Mouse (Mus musculus) R1 (cell line): ENCODE results near the gene Abcb6.
A peak's percentile ranks its signal among the peaks of the same experiment; 100 is the strongest.

Experiments used
- DNase-seq: peaks from one replicate; pipeline ENCODE4 v3.0.0-alpha.2; 2018; ENCODE audit warnings: low read depth, low spot score

Gene Abcb6

DNA sequence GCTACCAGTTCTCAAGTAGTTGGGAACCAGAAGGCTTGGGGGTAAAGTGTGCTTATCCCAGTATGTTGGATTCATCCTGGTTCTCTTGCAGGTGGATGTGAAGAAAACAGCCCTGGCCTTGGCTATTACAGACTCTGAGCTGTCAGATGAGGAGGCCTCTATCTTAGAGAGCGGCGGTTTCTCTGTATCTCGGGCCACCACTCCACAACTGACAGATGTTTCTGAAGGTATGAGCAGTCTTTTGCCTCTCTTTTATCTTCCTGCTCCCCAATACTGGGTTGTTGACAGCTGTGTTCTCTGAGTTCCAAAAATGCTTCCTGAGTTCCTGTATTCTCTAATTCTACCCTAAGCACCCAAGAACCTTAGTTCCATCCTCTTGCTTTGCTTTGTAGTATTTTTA, 34.6 kb downstream of the Abcb6 start:
- no peak for DNase-seq

GRCm38 (mm10) chr1:75142301-75143261, 37.6 kb downstream of the Abcb6 start, which contains the start of the genes Cnppd1 and Retreg2:
Gene Cnppd1 (minus strand): TSS chr1:75142711.
Gene Retreg2 (plus strand): TSS chr1:75142778.
- peak; percentile 93 for DNase-seq

DNA sequence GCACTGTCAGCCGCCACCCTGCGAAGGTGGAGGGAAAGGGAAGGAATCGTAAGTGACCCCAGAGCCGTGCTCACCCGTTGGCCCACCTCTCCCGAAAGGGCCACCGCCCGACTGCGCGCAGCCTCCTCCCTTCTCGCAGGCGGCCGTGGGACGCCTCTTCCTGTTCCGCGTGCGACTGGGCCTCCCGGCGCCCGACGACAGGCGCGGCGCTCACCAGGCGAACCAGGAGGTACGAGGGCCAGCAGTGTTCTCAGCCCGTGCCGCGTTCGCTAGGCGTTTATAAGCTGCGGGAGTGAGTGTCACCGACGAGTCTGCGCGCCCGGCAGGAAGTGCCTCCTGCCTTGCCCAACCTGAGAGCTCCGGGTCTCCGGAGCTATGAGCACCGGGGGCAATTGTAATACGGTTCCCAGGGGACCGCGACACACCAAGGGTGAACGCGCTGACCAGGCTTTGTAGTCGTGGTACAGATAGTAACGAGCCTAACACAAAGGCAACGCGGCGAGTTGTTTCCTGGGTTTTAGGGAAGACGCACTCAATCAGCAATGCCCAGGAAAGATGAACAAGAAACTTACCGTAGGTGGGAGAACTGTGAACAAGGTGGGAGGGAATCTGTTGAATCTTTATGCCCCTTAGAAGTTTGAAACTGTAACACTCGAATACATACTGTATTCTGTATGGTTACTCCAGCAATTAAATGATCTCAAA, 38.6 kb downstream of the Abcb6 start:
- peak; percentile 50 for DNase-seq

GRCm38 (mm10) chr1:75140601-75141190, 39.5 kb downstream of the Abcb6 start:
- no peak for DNase-seq

DNA sequence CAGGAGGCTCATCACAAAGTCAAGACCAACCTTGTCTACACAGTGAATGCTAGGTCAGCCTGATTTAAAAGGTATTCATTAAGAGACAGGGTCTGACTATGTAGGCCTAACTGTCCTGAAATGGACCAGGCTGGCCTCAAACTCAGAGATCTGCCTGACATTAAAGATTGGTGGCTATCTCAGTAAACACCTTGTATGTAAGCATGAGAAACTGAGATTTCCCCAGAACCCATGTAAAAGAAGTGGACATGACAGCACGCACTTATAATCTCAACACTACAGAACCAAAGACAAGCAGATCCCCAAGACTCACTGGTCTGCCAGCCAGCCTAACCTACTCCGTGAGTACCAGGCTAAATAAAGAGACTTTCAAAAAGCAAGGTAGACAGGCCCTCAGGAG, 41.7 kb downstream of the Abcb6 start:
- no peak for DNase-seq

GRCm38 (mm10) chr1:75136730-75137129, 43.5 kb downstream of the Abcb6 start:
- no peak for DNase-seq

GRCm38 (mm10) chr1:75136293-75136692, 43.9 kb downstream of the Abcb6 start:
- DNase-seq = no peak

GRCm38 (mm10) chr1:75133421-75134207, 46.6 kb downstream of the Abcb6 start, which contains the start of gene Slc23a3:
Gene Slc23a3 (minus strand): TSS chr1:75133890.
- DNase-seq = no peak

DNA sequence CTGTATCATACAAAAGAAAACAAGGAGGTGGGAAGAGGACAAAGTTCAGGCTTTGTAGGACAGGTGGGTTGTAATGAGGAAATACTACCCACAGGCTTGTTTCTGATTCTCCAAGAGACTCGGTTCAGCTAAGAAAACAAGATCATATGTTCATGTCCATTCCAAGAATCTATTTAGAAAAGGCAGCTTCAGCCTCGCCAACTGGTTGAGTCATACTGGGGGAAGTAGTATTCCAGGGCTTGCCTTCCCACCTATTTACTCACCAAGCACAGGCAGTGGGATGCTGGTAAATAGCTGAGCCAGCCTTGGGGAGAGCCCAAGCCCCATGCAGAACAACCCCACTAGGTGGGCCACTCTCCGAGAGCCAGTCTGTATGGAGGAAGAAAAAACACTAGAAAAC, 51.6 kb downstream of the Abcb6 start:
- no peak for DNase-seq

GRCm38 (mm10) chr1:75125418-75125817, 54.8 kb downstream of the Abcb6 start:
- no peak for DNase-seq

- peak; percentile 96 for DNase-seq
These were observed 55.6 kb downstream of the Abcb6 start, which contains the start of gene Nhej1 for GRCm38 (mm10) chr1:75124346-75125321. Gene Nhej1 (minus strand): TSS chr1:75125200.

- peak; percentile 21 for DNase-seq
These were observed 58.0 kb downstream of the Abcb6 start for GRCm38 (mm10) chr1:75122211-75122610.
